Mouse (Mus musculus) stomach, postnatal 0 days (tissue): ENCODE results near the gene Bspry.

Experiments
- CTCF ChIP-seq: IDR thresholded peaks from 2 replicates; pipeline ENCODE4 v1.5.1; 2016; ENCODE audit warnings: antibody characterized with exemption, low read depth, mild to moderate bottlenecking, moderate library complexity
- EP300 ChIP-seq: optimal IDR thresholded peaks from 2 replicates; pipeline ENCODE3; 2016; ENCODE audit warnings: antibody characterized with exemption

GRCm38 (mm10) chr4:62475131-62475530 is 4.7 kb upstream of the Bspry start:
- TF ChIP-seq CTCF (no peak), EP300 (no peak)
